Comparison of ENCODE assay signal across 10 mouse cellular contexts in genomic region chr8:125963807-125964211, GRCm38 (mm10). TPM values are rescaled to one million over a fixed set of nuclear protein-coding genes. Genes with fewer than 3 reads are reported as not detected.
DNase-seq lines count a peak whose midpoint lies in the region; ATAC-seq and TF ChIP-seq lines count a peak whose summit lies in the region.
"Had no signal": no experiment of that assay in that cellular context is flagged by ENCODE, and none has a peak within 500 bp of the region (broad histone marks: within the 10 kb centered on the region; RNA-seq: fewer than 3 reads in every experiment).

No protein-coding gene starts in this region.

- H3K36me3 ChIP-seq in heart, embryonic 12.5 days, result no peaks in the 10 kb centered on the region
- no peaks in the 10 kb centered on the region for H3K36me3 ChIP-seq in forebrain, embryonic 10.5 days (replicated peaks)
- H3K36me3 ChIP-seq in limb, embryonic 14.5 days (ENCODE audit: control insufficient read depth, insufficient read depth, low read length), result no peaks in the 10 kb centered on the region

- ATAC-seq in heart, embryonic 12.5 days (ENCODE audit: insufficient number of reproducible peaks, low FRiP score), result no peak
- no peak for ATAC-seq in limb, embryonic 14.5 days (ENCODE audit: low FRiP score, low read depth)

- H3K9ac ChIP-seq in heart, embryonic 12.5 days, result peak overlapping the region; percentile 32; the same call in 1 of the 2 replicates
- H3K9ac ChIP-seq in limb, embryonic 14.5 days (ENCODE audit: low read depth, low read length, severe bottlenecking), result no peak overlapping the region

- peaks cover 8% of the 10 kb centered on the region for H3K4me1 ChIP-seq in heart, embryonic 12.5 days (replicated peaks)
- peaks cover 13% of the 10 kb centered on the region for H3K4me1 ChIP-seq in forebrain, embryonic 10.5 days
- no peaks in the 10 kb centered on the region for H3K4me1 ChIP-seq in limb, embryonic 14.5 days (ENCODE audit: control insufficient read depth, insufficient read depth, low read length)
- H3K4me1 ChIP-seq: megakaryocyte, embryonic 14.5 days had no signal

- H3K4me3 ChIP-seq in heart, embryonic 12.5 days, result peak overlapping the region; percentile 37
- H3K4me3 ChIP-seq in forebrain, embryonic 10.5 days, result peak overlapping the region; percentile 33
- H3K4me3 ChIP-seq in limb, embryonic 14.5 days (replicated peaks; ENCODE audit: low read length), result no peak overlapping the region
- H3K4me3 ChIP-seq: megakaryocyte, embryonic 14.5 days had no signal

- intact Hi-C loops in heart, postnatal 36 days (cut with DNase I), result no loop called here
- intact Hi-C loops in gastrocnemius, postnatal 36 days (cut with DNase I), result no loop called here

- no peak for TF ChIP-seq POLR2A in limb, embryonic 14.5 days (IDR thresholded peaks at IDR 0.05; ENCODE audit: borderline replicate concordance, extremely low read depth, insufficient read depth, insufficient read length)

- H3K27ac ChIP-seq in heart, embryonic 12.5 days (ENCODE audit: poor library complexity, severe bottlenecking), result no peak overlapping the region
- H3K27ac ChIP-seq in forebrain, embryonic 10.5 days, result no peak overlapping the region
- H3K27ac ChIP-seq in limb, embryonic 14.5 days (replicated peaks; ENCODE audit: low read depth, low read length), result no peak overlapping the region

- peaks cover 33% of the 10 kb centered on the region for H3K27me3 ChIP-seq in heart, embryonic 12.5 days (replicated peaks)
- peaks cover 42% of the 10 kb centered on the region for H3K27me3 ChIP-seq in forebrain, embryonic 10.5 days (ENCODE audit: poor library complexity, severe bottlenecking)
- H3K27me3 ChIP-seq in limb, embryonic 14.5 days (ENCODE audit: control insufficient read depth, insufficient read depth, low read length), result no peaks in the 10 kb centered on the region

- H3K4me2 ChIP-seq in heart, embryonic 12.5 days, result peak overlapping the region; percentile 74
- 0 out of 2 replicates have a peak overlapping the region, but pooled peaks have one; percentile 3 for H3K4me2 ChIP-seq in limb, embryonic 14.5 days (replicated peaks; ENCODE audit: low read depth, low read length, severe bottlenecking)

- DNase-seq in heart, postnatal 36 days, result no peak
- DNase-seq in ES-CJ7 (ENCODE audit: low read depth, low spot score), result peak; percentile 46
- no peak for DNase-seq in forebrain, embryonic 10.5 days (ENCODE audit: extremely low spot score, low spot score)
- DNase-seq in limb, embryonic 14.5 days (ENCODE audit: low spot score), result no peak
- no peak for DNase-seq in adrenal gland, adult 18-20 months (ENCODE audit: low spot score in 2 of 2)
- DNase-seq in kidney, adult 8-10 months, result no peak
- no peak for DNase-seq in gastrocnemius, postnatal 36 days

- 2% methylated on average over 11 of the region's 11 CpGs for WGBS in heart, embryonic 12.5 days
- 5% methylated on average over 11 of the region's 11 CpGs for WGBS in forebrain, embryonic 10.5 days
- 9% methylated on average over 11 of the region's 11 CpGs for WGBS in limb, embryonic 14.5 days

- H3K9me3 ChIP-seq in heart, embryonic 12.5 days (replicated peaks), result peaks cover 14% of the 10 kb centered on the region
- peaks cover 15% of the 10 kb centered on the region; the same call in 1 of the 2 replicates for H3K9me3 ChIP-seq in forebrain, embryonic 10.5 days
- H3K9me3 ChIP-seq in limb, embryonic 14.5 days (ENCODE audit: control insufficient read depth, low read length), result peaks cover 16% of the 10 kb centered on the region

RNA-seq across cellular contexts. Expression of gene Kcnk1, which starts 31.2 kb away (rescaled TPM):
- 2.0 and 2.6 TPM in 2 replicates for polyA plus RNA-seq in heart, embryonic 12.5 days (2016; fragmentation: Nextera tagmentation; extraction: Ambion mirVana)
- under 1 TPM in 1 of 2 experiments, not detected in 1; 0.31 TPM for total RNA-seq in heart, postnatal 36 days (2021)
- polyA plus RNA-seq in forebrain, embryonic 10.5 days (2016; fragmentation: Nextera tagmentation; extraction: Ambion mirVana), result 11.0 and 12.3 TPM in 2 replicates
- polyA plus RNA-seq in limb, embryonic 14.5 days (2012; rRNA removed), result 16.1 and 19.7 TPM in 2 replicates
- polyA plus RNA-seq in limb, embryonic 14.5 days (2014; fragmentation: Nextera tagmentation; extraction: Ambion mirVana), result 27.3 and 27.6 TPM in 2 replicates
- total RNA-seq in adrenal gland, adult 18-20 months (2021), result 10 to 100 TPM in 1 of 2 experiments, 1 to 10 TPM in 1; 1.4 to 11.9 TPM
- under 1 TPM; 0.46 to 0.69 TPM for total RNA-seq in gastrocnemius, postnatal 36 days (2021)
- polyA plus RNA-seq: C2C12 had no signal

RNA-seq across cellular contexts. Expression of gene Map3k21, which starts 53.6 kb away (rescaled TPM):
- 0.09 and 0.13 TPM in 2 replicates for polyA plus RNA-seq in heart, embryonic 12.5 days (2016; fragmentation: Nextera tagmentation; extraction: Ambion mirVana)
- total RNA-seq in heart, postnatal 36 days (2021), result under 1 TPM; 0.76 to 0.97 TPM
- polyA plus RNA-seq in forebrain, embryonic 10.5 days (2016; fragmentation: Nextera tagmentation; extraction: Ambion mirVana), result not detected in 2 replicates
- polyA plus RNA-seq in limb, embryonic 14.5 days (2012; rRNA removed), result 0.47 TPM in 2 replicates
- polyA plus RNA-seq in limb, embryonic 14.5 days (2014; fragmentation: Nextera tagmentation; extraction: Ambion mirVana), result 0.04 and 0.18 TPM in 2 replicates
- under 1 TPM; 0.22 to 0.96 TPM for total RNA-seq in adrenal gland, adult 18-20 months (2021)
- total RNA-seq in gastrocnemius, postnatal 36 days (2021), result under 1 TPM in 1 of 2 experiments, not detected in 1; 0.05 TPM
- polyA plus RNA-seq: C2C12 had no signal
